Mouse (Mus musculus) olfactory bulb, adult 2 months (tissue): ENCODE data around the gene Slc25a38. TPM values are rescaled to one million over a fixed set of nuclear protein-coding genes. Genes with fewer than 3 reads are reported as not detected.

Source experiments
- H3K27ac ChIP-seq: fragments of 200-500 bp; 2 replicates; pipeline ENCODE4 v1.5.1; 2012; ENCODE audit warnings: low read depth, low read length; ENCODE audit not compliant: insufficient read depth
- H3K4me1 ChIP-seq: fragments of 200-500 bp; 2 replicates; pipeline ENCODE4 v1.6.1; 2012; ENCODE audit warnings: low read length; ENCODE audit not compliant: control insufficient read depth, insufficient read depth
- H3K4me3 ChIP-seq: fragments of 200-500 bp; 2 replicates; pipeline ENCODE4 v1.5.1; 2012; ENCODE audit warnings: mild to moderate bottlenecking, low read depth, low read length, moderate library complexity; ENCODE audit not compliant: insufficient read depth
- CTCF ChIP-seq: fragments of 200-500 bp; IDR thresholded peaks from 2 replicates; pipeline ENCODE4 v1.5.1; 2012; ENCODE audit warnings: low read depth, mild to moderate bottlenecking, low read length, moderate library complexity; ENCODE audit not compliant: insufficient read depth
- POLR2A ChIP-seq: fragments of 200-500 bp; IDR thresholded peaks from 2 replicates; pipeline ENCODE4 v1.6.1; 2012; ENCODE audit warnings: mild to moderate bottlenecking, low read depth, low read length, moderate library complexity; ENCODE audit not compliant: insufficient read depth
- WGBS: fragments of 180-500 bp; shearing (Covaris S2); methylation state at CpG from one replicate; pipeline ENCODE4 v1.1.7; 2018; 5-methylcytosine and 5-hydroxymethylcytosine counted together
- polyA plus RNA-seq: library from polyadenylated mRNA; stranded (reverse); fragments of >200 nt; gene quantifications from 2 replicates; pipeline ENCODE4 v1.2.4, GENCODE M21; 2012; ENCODE audit warnings: low replicate concordance; ENCODE audit not compliant: missing spikeins, insufficient read depth, insufficient read length

The Slc25a38 gene
- polyA plus RNA-seq, 1 experiment, result not detected

DNA sequence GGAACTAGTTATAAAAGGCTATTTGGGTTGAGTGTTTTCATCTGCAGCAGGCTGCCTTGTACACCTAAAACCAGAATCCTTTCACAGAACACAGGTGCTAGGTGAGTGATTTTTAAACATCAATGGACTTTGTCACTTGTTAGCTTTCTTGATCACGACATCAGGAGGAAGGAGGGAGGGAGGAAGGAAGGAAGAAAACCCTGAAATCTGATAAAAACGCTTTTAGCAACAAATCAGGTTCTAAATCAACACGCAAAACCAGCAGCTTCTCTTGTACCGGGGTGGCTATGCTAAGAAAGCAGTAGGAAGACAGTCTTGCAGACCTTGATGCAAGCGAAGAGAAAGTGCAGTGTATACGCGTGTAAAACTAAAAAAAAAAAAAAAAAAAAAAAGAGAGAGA, 30.3 kb upstream of the Slc25a38 start:
- H3K4me3 ChIP-seq, result no peak overlapping the region
- H3K27ac ChIP-seq, result no peak overlapping the region
- 70% methylated on average over 7 of the region's 7 CpGs for WGBS
- no peak for TF ChIP-seq POLR2A
- no peak for TF ChIP-seq CTCF
- H3K4me1 ChIP-seq, result peaks cover 3% of the 10 kb centered on the region; the same call in 1 of the 2 replicates

DNA sequence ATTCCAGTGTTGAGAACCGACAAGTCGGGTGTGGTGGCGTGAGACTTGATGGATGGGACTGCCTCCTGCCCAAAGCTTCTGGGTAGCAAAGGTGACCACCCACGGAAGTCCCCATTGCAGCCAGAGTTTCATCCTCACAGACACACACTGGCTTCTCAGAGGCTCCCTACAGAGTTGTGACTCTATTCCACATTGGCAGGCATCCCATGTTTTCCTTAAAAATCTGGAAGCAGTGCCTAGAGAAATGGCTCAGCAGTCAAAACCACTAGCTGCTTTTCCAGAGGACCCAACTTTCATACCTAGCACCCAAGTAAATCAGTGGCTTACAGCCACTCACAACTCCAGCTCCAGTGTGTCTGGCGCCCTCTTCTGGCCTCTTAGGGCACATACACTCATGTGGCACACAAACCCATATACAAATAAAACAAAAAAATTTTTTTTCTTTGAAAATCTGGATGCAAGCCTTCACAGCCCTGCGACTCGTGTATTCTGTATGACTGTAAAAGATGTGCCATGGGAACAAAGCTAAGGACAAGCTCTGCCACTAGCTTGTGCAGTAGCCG, 29.5 kb upstream of the Slc25a38 start:
- TF ChIP-seq POLR2A, result no peak
- H3K4me1 ChIP-seq, result peaks cover 3% of the 10 kb centered on the region; the same call in 1 of the 2 replicates
- no peak overlapping the region for H3K4me3 ChIP-seq
- H3K27ac ChIP-seq, result no peak overlapping the region
- 78% methylated on average over 8 of the region's 8 CpGs for WGBS

DNA sequence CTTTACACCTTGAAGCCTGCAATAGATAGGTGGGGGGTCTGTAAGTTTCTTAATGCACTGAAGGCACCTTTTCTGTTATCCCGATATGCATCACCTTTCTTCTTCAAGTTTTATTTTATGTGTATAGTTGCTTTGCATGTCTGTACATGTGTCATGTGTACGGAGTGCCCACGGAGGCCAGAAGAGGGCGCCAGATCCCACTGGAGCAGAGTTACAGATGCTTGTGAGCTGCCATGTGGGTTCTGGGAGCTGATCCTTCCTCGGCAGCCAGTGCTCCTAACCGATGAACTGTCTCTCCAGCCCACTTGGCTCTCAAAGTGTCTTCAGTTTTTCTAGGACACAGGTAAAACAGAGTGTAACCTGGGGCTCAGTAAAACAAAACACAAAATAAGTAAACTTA, 28.9 kb upstream of the Slc25a38 start:
- WGBS, result 73% methylated on average over 6 of the region's 6 CpGs
- TF ChIP-seq CTCF (no peak), POLR2A (no peak)
- Histone ChIP-seq H3K4me1 (peaks cover 3% of the 10 kb centered on the region; the same call in 1 of the 2 replicates), H3K4me3 (no peak overlapping the region), H3K27ac (no peak overlapping the region)

DNA sequence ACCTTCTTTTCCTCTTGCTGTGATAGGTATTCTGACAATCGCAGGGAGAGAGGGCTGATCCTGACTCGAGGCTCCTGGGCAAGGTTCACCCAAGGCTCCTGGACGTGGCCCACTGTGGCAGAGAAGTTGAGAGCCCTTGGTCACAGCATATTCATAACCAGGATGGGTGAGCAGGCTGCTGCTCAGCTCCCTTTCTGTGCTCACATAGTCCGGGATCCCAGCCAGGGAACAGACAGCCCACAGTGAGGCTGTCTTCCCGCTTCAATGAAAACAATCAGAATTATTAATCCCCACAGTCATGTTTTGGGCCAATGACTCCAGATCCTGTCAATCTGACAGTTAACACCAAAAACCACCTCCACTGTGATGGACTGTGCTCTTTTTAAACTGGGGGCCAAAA, 28.2 kb upstream of the Slc25a38 start:
- WGBS, result 56% methylated on average over 5 of the region's 5 CpGs
- no peak for TF ChIP-seq CTCF
- no peak for TF ChIP-seq POLR2A
- Histone ChIP-seq H3K4me3 (no peak overlapping the region), H3K4me1 (peaks cover 3% of the 10 kb centered on the region; the same call in 1 of the 2 replicates), H3K27ac (no peak overlapping the region)

DNA sequence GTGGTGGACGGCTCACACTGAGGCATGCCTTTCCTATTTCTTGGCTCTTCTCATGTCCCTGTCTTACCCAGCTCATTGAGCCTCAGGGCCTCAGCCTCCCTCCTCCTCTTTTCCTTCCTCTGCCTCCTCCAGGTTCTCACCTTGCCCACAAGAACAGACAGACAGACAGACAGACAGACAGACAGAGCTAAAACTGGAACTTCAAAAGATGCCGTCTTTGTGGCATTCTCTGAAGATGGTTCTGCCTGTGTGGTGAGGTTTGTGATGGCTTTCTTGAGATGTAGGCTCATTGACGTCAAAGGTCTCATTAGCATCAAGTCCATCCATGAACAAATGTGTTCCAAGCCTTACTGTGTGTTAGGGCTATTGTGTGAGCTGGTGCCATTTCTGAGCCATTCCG, 27.5 kb upstream of the Slc25a38 start:
- WGBS, result 79% methylated on average over 4 of the region's 4 CpGs
- TF ChIP-seq CTCF (no peak), POLR2A (no peak)
- Histone ChIP-seq H3K4me1 (peaks cover 3% of the 10 kb centered on the region; the same call in 1 of the 2 replicates), H3K4me3 (no peak overlapping the region), H3K27ac (no peak overlapping the region)

DNA sequence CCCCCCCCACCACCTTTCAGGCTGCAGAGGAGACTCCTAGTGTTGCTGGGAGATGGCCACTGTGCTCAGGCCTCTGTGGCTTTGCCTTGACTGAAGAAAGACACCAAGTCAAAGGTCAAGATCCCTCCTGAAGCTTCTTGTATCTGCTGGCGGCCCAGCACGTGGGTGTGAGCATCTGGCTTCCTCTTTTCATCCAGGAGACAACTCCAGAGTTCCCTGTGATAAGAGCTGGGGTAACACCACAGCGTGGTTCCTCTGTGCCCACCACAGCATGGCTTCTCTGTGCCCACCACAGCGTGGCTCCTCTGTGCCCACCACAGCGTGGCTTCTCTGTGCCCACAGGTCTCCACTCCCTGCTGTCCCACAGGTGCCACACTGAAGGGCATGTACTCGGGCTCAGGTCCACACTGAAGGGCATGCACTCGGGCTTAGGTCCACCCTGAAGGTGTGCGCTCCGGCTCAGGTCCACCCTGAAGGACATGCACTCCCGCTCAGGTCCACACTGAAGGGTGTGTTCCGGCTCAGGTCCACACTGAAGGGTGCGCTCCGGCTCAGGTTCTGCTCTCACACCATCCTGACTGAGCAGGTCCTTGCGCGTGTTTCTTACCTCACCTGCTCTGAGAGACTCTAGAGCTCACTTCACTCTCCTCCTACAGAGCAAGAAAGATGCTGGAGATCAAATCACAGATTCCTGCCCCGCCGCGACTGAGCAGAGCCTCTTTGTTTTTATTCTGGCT, 26.8 kb upstream of the Slc25a38 start:
- H3K4me1 ChIP-seq, result peaks cover 3% of the 10 kb centered on the region; the same call in 1 of the 2 replicates
- TF ChIP-seq CTCF (no peak), POLR2A (no peak)
- H3K27ac ChIP-seq, result no peak overlapping the region
- WGBS, result 86% methylated on average over 18 of the region's 18 CpGs
- no peak overlapping the region for H3K4me3 ChIP-seq

DNA sequence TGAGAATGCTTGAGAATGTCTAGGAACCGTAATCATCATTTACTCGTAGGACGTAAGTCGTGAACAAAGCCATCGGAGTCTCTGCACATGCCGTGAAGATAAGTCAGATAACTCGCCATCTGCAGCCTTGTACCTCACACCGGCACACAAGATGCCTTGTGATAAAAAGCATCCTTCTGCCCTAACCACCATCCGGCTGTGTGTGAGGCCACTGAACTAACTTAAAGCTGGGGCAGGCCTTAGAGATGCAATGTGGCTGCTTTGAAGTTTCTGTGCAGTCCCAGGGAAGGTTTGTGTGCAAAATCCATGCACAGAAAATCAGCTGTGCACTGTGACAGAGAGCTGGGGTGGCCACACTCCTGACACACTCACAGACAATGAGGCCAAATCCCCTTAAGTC, 25.8 kb upstream of the Slc25a38 start:
- no peak for TF ChIP-seq CTCF
- TF ChIP-seq POLR2A, result no peak
- Histone ChIP-seq H3K4me1 (peaks cover 3% of the 10 kb centered on the region; the same call in 1 of the 2 replicates), H3K4me3 (no peak overlapping the region), H3K27ac (no peak overlapping the region)
- 73% methylated on average over 9 of the region's 9 CpGs for WGBS

DNA sequence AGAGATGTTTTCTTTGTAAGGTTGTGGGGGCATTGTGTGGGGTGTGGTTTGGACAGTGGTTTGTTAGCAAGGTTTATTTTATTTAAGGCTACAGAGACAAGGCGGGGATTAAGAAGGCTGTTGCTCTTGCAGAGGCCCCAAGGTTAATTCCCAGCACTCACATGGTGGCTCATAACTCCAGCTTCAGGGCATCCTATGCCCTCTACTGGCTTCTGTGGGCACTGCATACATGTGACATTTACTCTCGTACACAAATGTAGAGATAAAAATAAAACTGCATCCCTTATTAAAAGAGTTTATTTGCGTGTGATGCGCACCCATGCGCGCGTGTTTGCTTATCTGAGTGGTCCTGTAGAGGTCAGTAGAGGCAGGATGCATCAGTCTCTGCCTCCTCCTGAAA, 21.0 kb upstream of the Slc25a38 start:
- Histone ChIP-seq H3K27ac (no peak overlapping the region), H3K4me3 (no peak overlapping the region), H3K4me1 (no peaks in the 10 kb centered on the region)
- no peak for TF ChIP-seq CTCF
- TF ChIP-seq POLR2A, result no peak
- 84% methylated on average over 7 of the region's 7 CpGs for WGBS

DNA sequence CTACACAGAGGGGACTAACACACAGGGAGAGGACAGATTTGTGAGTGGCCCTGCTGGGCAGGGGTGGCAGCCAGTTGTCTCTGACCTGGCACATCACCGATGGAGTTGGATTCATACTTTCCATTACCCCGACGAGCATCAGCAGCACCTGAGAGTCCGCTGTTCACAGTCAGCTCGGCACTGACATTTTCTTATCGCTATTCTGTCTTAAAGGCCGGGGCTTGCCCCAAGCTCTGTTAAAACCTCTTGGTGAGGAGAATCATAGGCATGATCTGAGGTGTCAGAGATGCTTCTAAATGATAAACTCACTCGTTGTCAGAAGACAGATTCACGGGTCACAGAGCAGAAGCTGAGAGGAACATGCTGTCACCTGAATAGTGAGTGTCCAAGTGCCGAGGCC, 19.1 kb upstream of the Slc25a38 start:
- 87% methylated on average over 10 of the region's 10 CpGs for WGBS
- H3K4me3 ChIP-seq, result no peak overlapping the region
- TF ChIP-seq POLR2A, result no peak
- no peak for TF ChIP-seq CTCF
- no peaks in the 10 kb centered on the region for H3K4me1 ChIP-seq
- no peak overlapping the region for H3K27ac ChIP-seq

DNA sequence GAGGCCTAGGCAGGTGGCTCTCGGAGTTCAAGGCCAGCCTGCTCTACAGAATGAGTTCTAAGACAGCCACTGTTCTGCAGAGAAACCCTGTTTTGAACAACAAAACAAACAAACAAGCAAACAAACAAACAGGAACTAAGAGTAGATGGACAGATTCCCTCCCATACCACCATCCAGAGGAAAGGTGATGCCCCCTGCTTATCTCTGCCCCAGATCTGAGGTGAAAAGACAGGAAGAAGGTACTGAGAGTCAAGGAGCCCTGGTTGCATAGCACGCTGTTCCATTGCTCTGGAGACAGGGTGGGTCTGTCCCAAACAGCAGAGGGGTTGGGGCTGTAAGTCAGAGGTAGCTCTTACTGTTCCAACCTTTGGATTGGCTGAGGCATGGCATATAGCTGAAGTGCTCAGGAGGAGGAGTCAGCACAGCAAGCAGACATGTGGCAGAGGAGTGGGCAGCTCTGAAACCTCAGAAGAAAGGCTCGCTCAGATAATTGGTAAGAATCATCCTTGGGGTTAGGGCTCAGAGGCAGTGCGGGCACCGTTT, 18.4 kb upstream of the Slc25a38 start, which contains the start of gene Ccr8:
Gene Ccr8 (plus strand): TSS at position 419 of the 543 bp plus-strand sequence.
- TF ChIP-seq POLR2A, result no peak
- no peak for TF ChIP-seq CTCF
- no peaks in the 10 kb centered on the region for H3K4me1 ChIP-seq
- H3K4me3 ChIP-seq, result no peak within 1 kb of the TSS
- WGBS, result 79% methylated on average over 5 of the region's 5 CpGs
- H3K27ac ChIP-seq, result no peak within 1 kb of the TSS
